Mouse (Mus musculus) liver, embryonic 13.5 days (tissue): ENCODE measurements around the gene Islr2. TPM values are rescaled to one million over a fixed set of nuclear protein-coding genes. Genes with fewer than 3 reads are reported as not detected.

Experiments used
- ATAC-seq: fragments of 200-750 bp; cut with Nextera tagmentation; 2 replicates; pipeline ENCODE4 v1.8.0; 2017; ENCODE audit warnings: low read depth, mild to moderate bottlenecking, moderate number of reproducible peaks, moderate library complexity
- DNase-seq: peaks from one replicate; pipeline ENCODE4 v3.0.0; 2022
- H3K27ac ChIP-seq: fragments of 300-500 bp; sonication (generic); 2 replicates; pipeline ENCODE4 v1.5.1; 2015; ENCODE audit warnings: moderate library complexity, mild to moderate bottlenecking, inconsistent platforms
- H3K27me3 ChIP-seq: fragments of 300-500 bp; sonication (generic); 2 replicates; pipeline ENCODE4 v1.6.1; 2015; ENCODE audit warnings: mild to moderate bottlenecking, inconsistent platforms
- H3K36me3 ChIP-seq: fragments of 300-500 bp; sonication (generic); 2 replicates; pipeline ENCODE4 v1.6.1; 2015; ENCODE audit warnings: mild to moderate bottlenecking, inconsistent platforms
- H3K4me1 ChIP-seq: fragments of 300-500 bp; sonication (generic); replicated peaks from 2 replicates; pipeline ENCODE4 v1.6.1; 2015; ENCODE audit warnings: inconsistent platforms
- H3K4me2 ChIP-seq: fragments of 300-500 bp; sonication (generic); 2 replicates; pipeline ENCODE4 v1.6.1; 2015; ENCODE audit warnings: inconsistent platforms, mild to moderate bottlenecking, moderate library complexity
- H3K4me3 ChIP-seq: fragments of 300-500 bp; sonication (generic); replicated peaks from 2 replicates; pipeline ENCODE4 v1.5.1; 2015; ENCODE audit warnings: mild to moderate bottlenecking, inconsistent platforms
- H3K9ac ChIP-seq: fragments of 300-500 bp; sonication (generic); 2 replicates; pipeline ENCODE4 v1.6.1; 2015; ENCODE audit warnings: mild to moderate bottlenecking, inconsistent platforms
- H3K9me3 ChIP-seq: fragments of 300-500 bp; sonication (generic); replicated peaks from 2 replicates; pipeline ENCODE4 v1.6.1; 2016; ENCODE audit warnings: inconsistent platforms
- WGBS: fragments of 180-500 bp; shearing (Covaris S2); methylation state at CpG from one replicate; pipeline ENCODE4 v1.1.7; 2015; ENCODE audit not compliant: insufficient replicate concordance; 5-methylcytosine and 5-hydroxymethylcytosine counted together
- polyA plus RNA-seq: library from polyadenylated mRNA; unstranded; fragments of >200 nt; fragmentation: Nextera tagmentation; extraction: Ambion mirVana; gene quantifications from 2 replicates; pipeline ENCODE4 v1.2.1, GENCODE M21; 2015

Gene Islr2
- polyA plus RNA-seq, 1 experiment from 2014 or later, result 0.03 TPM

- WGBS, result 2% methylated on average over 24 of the region's 24 CpGs
- Histone ChIP-seq H3K27me3 (peaks cover 99% of the 10 kb centered on the region), H3K27ac (no peak overlapping the region), H3K4me1 (peaks cover 27% of the 10 kb centered on the region), H3K9me3 (no peaks in the 10 kb centered on the region), H3K4me2 (no peak overlapping the region), H3K9ac (no peak overlapping the region), H3K4me3 (no peak overlapping the region), H3K36me3 (no peaks in the 10 kb centered on the region)
- ATAC-seq (no peak), DNase-seq (no peak)
Observed at GRCm38 (mm10) chr9:58201091-58201842, 2.9 kb downstream of the Islr2 start.

DNA sequence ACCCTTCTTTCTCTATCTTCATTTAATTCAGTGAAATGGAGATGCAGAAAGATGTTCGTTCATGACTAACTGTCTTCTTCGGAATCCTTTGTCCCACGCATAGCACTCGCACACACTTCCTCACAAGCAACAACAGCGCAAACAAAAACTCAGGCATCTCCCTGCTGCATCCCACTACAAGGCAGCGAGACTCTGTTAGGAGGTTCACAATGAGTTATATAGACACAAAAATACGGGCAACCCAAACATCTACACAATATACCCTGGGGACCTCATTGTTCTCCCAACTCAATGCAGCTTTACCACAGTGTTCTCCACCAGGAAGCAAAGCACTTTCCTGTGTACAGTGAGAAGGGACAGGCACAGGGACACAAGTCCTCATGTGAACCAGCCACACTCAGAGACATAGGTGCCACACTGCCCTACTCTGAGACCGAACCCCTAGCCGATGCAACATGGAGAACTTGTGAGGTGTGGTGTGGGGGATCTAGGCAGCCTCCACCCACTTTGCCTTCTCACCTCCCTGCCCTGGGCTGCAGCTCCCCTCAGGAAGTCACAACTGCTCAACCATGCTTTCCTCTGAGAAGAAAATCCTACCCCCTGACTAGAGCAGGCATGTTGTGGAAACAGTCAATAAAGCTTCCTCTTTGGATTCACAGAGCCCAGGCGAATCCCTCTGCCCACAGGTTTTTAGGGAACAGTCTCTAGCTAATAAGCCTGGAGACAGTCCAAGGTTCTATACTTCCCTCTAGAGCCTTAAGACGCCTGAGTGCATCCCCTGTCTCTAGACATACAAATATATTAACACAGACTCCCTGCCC is 3.6 kb downstream of the Islr2 start:
- H3K4me2 ChIP-seq, result no peak overlapping the region
- H3K27ac ChIP-seq, result no peak overlapping the region
- peaks cover 27% of the 10 kb centered on the region for H3K4me1 ChIP-seq
- H3K36me3 ChIP-seq, result no peaks in the 10 kb centered on the region
- H3K4me3 ChIP-seq, result no peak overlapping the region
- no peak for DNase-seq
- no peak overlapping the region for H3K9ac ChIP-seq
- no peaks in the 10 kb centered on the region for H3K9me3 ChIP-seq
- ATAC-seq, result no peak
- 8% methylated on average over 11 of the region's 11 CpGs for WGBS
- peaks cover 99% of the 10 kb centered on the region for H3K27me3 ChIP-seq

DNA sequence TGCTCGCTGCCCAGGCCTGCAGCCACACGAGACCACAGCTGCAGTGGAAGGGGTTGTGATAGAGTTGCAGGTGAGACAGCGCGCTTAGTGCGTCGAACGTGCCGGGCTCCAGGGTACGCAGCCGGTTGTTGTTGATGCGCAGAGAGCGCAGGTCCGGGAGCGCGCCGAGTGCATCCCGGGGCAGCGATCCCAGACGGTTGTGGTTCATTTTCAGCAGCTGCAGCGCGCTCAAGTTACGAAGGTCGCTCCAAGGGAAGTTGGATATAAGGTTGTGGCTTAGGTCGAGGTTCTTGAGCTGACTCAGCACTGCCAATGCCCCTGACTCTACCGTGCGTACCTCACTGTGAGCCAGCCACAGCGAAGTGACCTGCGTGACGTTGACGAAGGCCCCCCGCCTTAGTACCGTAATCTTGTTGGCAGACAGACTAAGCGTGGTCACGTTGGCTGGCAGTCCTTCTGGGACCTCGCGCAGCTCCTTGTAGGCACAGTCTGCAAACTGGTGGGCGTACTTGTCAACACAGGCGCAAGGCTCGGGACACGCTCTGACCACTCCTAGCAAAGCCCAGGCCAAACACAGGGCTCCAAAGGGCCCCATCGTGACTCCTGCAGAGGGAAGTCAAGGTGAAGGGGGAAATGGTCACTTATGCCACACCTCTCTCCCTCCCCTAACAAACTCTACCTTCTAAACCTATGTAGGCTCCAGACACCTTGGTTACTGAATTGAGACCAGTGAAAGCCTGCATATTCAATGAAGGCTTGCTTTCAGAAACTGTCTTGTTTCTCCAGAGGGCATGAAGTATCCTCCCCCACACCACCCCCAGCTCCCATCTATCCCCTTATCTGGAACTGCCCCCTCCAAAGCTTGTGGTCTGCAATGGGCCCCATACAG is 4.5 kb downstream of the Islr2 start:
- H3K27ac ChIP-seq, result no peak overlapping the region
- WGBS, result 3% methylated on average over 41 of the region's 41 CpGs
- H3K4me2 ChIP-seq, result no peak overlapping the region
- no peaks in the 10 kb centered on the region for H3K36me3 ChIP-seq
- no peaks in the 10 kb centered on the region for H3K9me3 ChIP-seq
- peaks cover 27% of the 10 kb centered on the region for H3K4me1 ChIP-seq
- ATAC-seq, result no peak
- DNase-seq, result no peak
- H3K4me3 ChIP-seq, result no peak overlapping the region
- no peak overlapping the region for H3K9ac ChIP-seq
- H3K27me3 ChIP-seq, result peaks cover 99% of the 10 kb centered on the region

DNA sequence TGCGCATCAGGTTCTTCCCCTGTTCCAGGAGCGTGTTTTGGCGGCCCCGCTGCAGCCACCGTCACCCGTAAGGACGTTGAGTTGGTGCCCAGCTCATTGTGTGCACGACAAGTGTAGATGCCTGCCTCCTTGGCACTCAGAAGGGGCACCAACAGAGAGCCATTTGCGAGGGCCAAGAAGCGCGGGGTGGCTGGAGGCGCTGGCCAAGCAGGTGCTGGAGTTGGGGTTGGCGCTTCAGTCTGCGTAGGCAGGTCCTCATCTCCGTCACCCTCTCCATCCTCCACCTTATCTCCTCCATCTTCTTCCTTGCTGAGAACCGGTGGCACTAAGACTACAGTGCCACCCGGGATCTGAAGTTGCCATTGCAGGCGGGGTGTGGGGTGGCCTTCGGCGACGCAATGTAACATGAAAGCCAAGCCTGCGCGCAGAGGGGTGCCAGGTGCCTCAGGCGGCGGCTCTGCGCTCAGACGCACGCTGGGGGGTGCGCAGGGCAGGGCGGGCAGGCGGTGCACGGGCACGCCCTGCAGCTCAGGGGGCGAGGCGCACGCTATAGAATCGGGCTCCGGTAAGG is 5.2 kb downstream of the Islr2 start:
- no peak overlapping the region for H3K4me3 ChIP-seq

GRCm38 (mm10) chr9:58197781-58198701 is 6.1 kb downstream of the Islr2 start:
- H3K36me3 ChIP-seq, result no peaks in the 10 kb centered on the region
- 2% methylated on average over 58 of the region's 58 CpGs for WGBS
- no peaks in the 10 kb centered on the region for H3K9me3 ChIP-seq
- H3K9ac ChIP-seq, result no peak overlapping the region
- H3K27me3 ChIP-seq, result peaks cover 100% of the 10 kb centered on the region
- no peak for ATAC-seq
- peaks cover 19% of the 10 kb centered on the region; the same call in 1 of the 2 replicates for H3K4me1 ChIP-seq
- peak overlapping the region; percentile 21; the same call in 1 of the 2 replicates for H3K4me2 ChIP-seq
- DNase-seq, result no peak
- H3K27ac ChIP-seq, result no peak overlapping the region
- H3K4me3 ChIP-seq, result 0 out of 2 replicates have a peak overlapping the region, but pooled peaks have one; percentile 9

More for the DNA sequence above, 5.2 kb downstream of the Islr2 start:
- no peak for DNase-seq
- H3K27ac ChIP-seq, result no peak overlapping the region
- H3K27me3 ChIP-seq, result peaks cover 100% of the 10 kb centered on the region
- H3K9me3 ChIP-seq, result no peaks in the 10 kb centered on the region
- no peak overlapping the region for H3K9ac ChIP-seq
- 4% methylated on average over 38 of the region's 38 CpGs for WGBS
- no peak for ATAC-seq
- H3K4me2 ChIP-seq, result no peak overlapping the region
- peaks cover 24% of the 10 kb centered on the region for H3K4me1 ChIP-seq
- no peaks in the 10 kb centered on the region for H3K36me3 ChIP-seq

GRCm38 (mm10) chr9:58196610-58197567 is 7.2 kb downstream of the Islr2 start:
- Histone ChIP-seq H3K9me3 (no peaks in the 10 kb centered on the region), H3K4me1 (peaks cover 19% of the 10 kb centered on the region; the same call in 1 of the 2 replicates), H3K4me2 (no peak overlapping the region; the same call in 1 of the 2 replicates), H3K27me3 (peaks cover 92% of the 10 kb centered on the region), H3K27ac (no peak overlapping the region), H3K4me3 (no peak overlapping the region), H3K36me3 (no peaks in the 10 kb centered on the region), H3K9ac (no peak overlapping the region)
- ATAC-seq (no peak), DNase-seq (no peak)
- 4% methylated on average over 46 of the region's 46 CpGs for WGBS

GRCm38 (mm10) chr9:58196141-58196540 is 8.0 kb downstream of the Islr2 start:
- H3K27ac ChIP-seq, result no peak overlapping the region
- no peak overlapping the region; the same call in 1 of the 2 replicates for H3K4me2 ChIP-seq
- no peak overlapping the region for H3K4me3 ChIP-seq
- peaks cover 85% of the 10 kb centered on the region for H3K27me3 ChIP-seq
- H3K9ac ChIP-seq, result no peak overlapping the region
- DNase-seq, result no peak
- WGBS, result 3% methylated on average over 14 of the region's 14 CpGs
- H3K4me1 ChIP-seq, result peaks cover 19% of the 10 kb centered on the region; the same call in 1 of the 2 replicates
- no peaks in the 10 kb centered on the region for H3K9me3 ChIP-seq
- no peak for ATAC-seq
- H3K36me3 ChIP-seq, result no peaks in the 10 kb centered on the region

GRCm38 (mm10) chr9:58195671-58196070 is 8.4 kb downstream of the Islr2 start:
- ATAC-seq (no peak), DNase-seq (no peak)
- Histone ChIP-seq H3K4me2 (no peak overlapping the region), H3K9ac (no peak overlapping the region), H3K27me3 (peaks cover 85% of the 10 kb centered on the region), H3K4me3 (no peak overlapping the region), H3K27ac (no peak overlapping the region), H3K4me1 (peaks cover 19% of the 10 kb centered on the region; the same call in 1 of the 2 replicates), H3K9me3 (no peaks in the 10 kb centered on the region), H3K36me3 (no peaks in the 10 kb centered on the region)
- WGBS, result 0% methylated on average over 1 of the region's 1 CpGs

DNA sequence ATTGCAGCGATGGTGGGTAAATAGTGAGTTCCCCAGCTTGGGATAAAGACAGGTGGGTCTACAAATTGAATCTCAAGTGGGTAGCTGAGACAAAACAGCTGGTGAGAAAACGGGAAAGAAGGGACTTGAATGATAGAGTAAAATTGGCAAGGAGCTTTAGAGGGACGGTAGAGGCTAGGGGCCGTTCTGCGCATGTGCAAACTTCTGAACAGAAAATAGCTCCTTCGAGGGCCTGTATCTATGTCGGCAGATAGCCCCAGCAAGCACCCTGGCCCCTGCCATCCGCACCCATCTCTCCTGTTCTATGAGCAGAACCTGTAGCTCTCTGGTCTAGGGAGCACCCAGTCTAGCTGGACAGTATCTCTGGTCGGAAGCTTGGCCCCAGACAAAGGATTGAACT is 9.9 kb downstream of the Islr2 start:
- H3K4me3 ChIP-seq, result no peak overlapping the region
- H3K27me3 ChIP-seq, result peaks cover 76% of the 10 kb centered on the region
- H3K36me3 ChIP-seq, result no peaks in the 10 kb centered on the region
- H3K4me1 ChIP-seq, result peaks cover 18% of the 10 kb centered on the region; the same call in 1 of the 2 replicates
- no peak overlapping the region for H3K9ac ChIP-seq
- DNase-seq, result no peak
- H3K27ac ChIP-seq, result no peak overlapping the region
- ATAC-seq, result no peak
- H3K4me2 ChIP-seq, result no peak overlapping the region
- WGBS, result 40% methylated on average over 9 of the region's 9 CpGs
- no peaks in the 10 kb centered on the region for H3K9me3 ChIP-seq
